Comparison of ENCODE assay signal across 8 mouse cellular contexts in the genomic region with DNA sequence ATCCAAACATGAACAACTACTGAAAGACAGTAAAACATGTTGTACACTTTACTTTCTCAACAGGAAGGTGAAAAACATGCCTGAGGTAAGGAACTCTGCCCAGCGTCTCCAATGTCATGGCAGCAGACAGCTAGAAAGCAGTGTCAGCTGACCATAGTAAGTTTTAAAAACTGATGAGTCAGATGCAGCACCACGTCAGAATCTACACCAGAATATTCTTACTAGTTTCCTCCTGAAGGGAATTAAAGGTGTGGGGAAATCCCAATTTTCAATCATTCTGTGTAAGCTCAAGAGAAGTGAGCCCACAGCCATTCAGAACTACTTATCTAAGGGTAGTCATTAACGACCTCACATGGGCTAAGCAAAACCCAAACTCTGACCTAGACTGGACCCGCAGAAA. TPM values are rescaled to one million over a fixed set of nuclear protein-coding genes. Genes with fewer than 3 reads are reported as not detected.
DNase-seq lines count a peak whose midpoint lies in the region; ATAC-seq and TF ChIP-seq lines count a peak whose summit lies in the region.

No protein-coding gene starts in this region.

- no peak for ATAC-seq in lung, postnatal 0 days
- peak; percentile 76 for ATAC-seq in erythroblast, adult 5-6 weeks (replicated peaks; ENCODE audit: low FRiP score, poor library complexity, severe bottlenecking)
- no peak for ATAC-seq in limb, embryonic 12.5 days (ENCODE audit: insufficient number of reproducible peaks, insufficient read depth, low FRiP score, low TSS enrichment, low read depth)
- ATAC-seq in stomach, embryonic 15.5 days (ENCODE audit: insufficient read depth, low FRiP score, low read depth): no peak

- WGBS in lung, postnatal 0 days: 4% methylated on average over 4 of the region's 4 CpGs
- 9% methylated on average over 4 of the region's 4 CpGs for WGBS in lung, adult 2 months
- 21% methylated on average over 4 of the region's 4 CpGs for whole genome bisulfite sequencing in limb, embryonic 12.5 days
- WGBS in stomach, embryonic 15.5 days: 14% methylated on average over 4 of the region's 4 CpGs

- no peaks in the 10 kb centered on the region for H3K4me1 ChIP-seq in lung, postnatal 0 days (ENCODE audit: insufficient read depth, low read depth, low read length)
- H3K4me1 ChIP-seq in lung, adult 2 months (ENCODE audit: control insufficient read depth, insufficient read depth, low read length): no peaks in the 10 kb centered on the region
- H3K4me1 ChIP-seq in limb, embryonic 12.5 days (replicated peaks): peaks cover 12% of the 10 kb centered on the region
- peaks cover 4% of the 10 kb centered on the region; the same call in 1 of the 2 replicates for H3K4me1 ChIP-seq in stomach, embryonic 15.5 days

- no peak for TF ChIP-seq EP300 in lung, postnatal 0 days (IDR thresholded peaks at IDR 0.05)

- intact Hi-C loops in gastrocnemius, postnatal 14 days (cut with DNase I; ENCODE audit: low total_unique reads): no loop called here

- no peak for TF ChIP-seq CTCF in lung, postnatal 0 days (IDR thresholded peaks at IDR 0.05)
- no peak for TF ChIP-seq CTCF in lung, adult 2 months (IDR thresholded peaks at IDR 0.05; ENCODE audit: insufficient read depth, low read length)

- H3K27me3 ChIP-seq in lung, postnatal 0 days (replicated peaks; ENCODE audit: insufficient read depth, low read length): no peaks in the 10 kb centered on the region
- no peaks in the 10 kb centered on the region for H3K27me3 ChIP-seq in limb, embryonic 12.5 days
- no peaks in the 10 kb centered on the region for H3K27me3 ChIP-seq in stomach, embryonic 15.5 days (replicated peaks)

- H3K36me3 ChIP-seq in lung, postnatal 0 days (ENCODE audit: insufficient read depth, low read length): no peaks in the 10 kb centered on the region
- peaks cover 4% of the 10 kb centered on the region; the same call in 1 of the 2 replicates for H3K36me3 ChIP-seq in limb, embryonic 12.5 days
- no peaks in the 10 kb centered on the region for H3K36me3 ChIP-seq in stomach, embryonic 15.5 days

- peak overlapping the region; percentile 64 for H3K4me3 ChIP-seq in lung, postnatal 0 days (ENCODE audit: low read depth, low read length)
- H3K4me3 ChIP-seq in lung, adult 2 months (replicated peaks; ENCODE audit: extremely low read depth, low read depth, low read length): no peak overlapping the region
- H3K4me3 ChIP-seq in limb, embryonic 12.5 days (replicated peaks): peak overlapping the region; percentile 58
- peak overlapping the region; percentile 63 for H3K4me3 ChIP-seq in stomach, embryonic 15.5 days (replicated peaks)

- H3K9me3 ChIP-seq in lung, postnatal 0 days (ENCODE audit: low read length): no peaks in the 10 kb centered on the region
- no peaks in the 10 kb centered on the region for H3K9me3 ChIP-seq in limb, embryonic 12.5 days
- no peaks in the 10 kb centered on the region for H3K9me3 ChIP-seq in stomach, embryonic 15.5 days

- no peak overlapping the region for H3K27ac ChIP-seq in lung, postnatal 0 days (ENCODE audit: low read length)
- no peak overlapping the region for H3K27ac ChIP-seq in limb, embryonic 12.5 days
- H3K27ac ChIP-seq in stomach, embryonic 15.5 days: no peak overlapping the region

- TF ChIP-seq POLR2A in lung, adult 2 months (IDR thresholded peaks at IDR 0.05; ENCODE audit: borderline replicate concordance, extremely low read depth, low read depth, low read length): no peak

- peak overlapping the region; percentile 100 for H3K4me2 ChIP-seq in lung, postnatal 0 days (replicated peaks; ENCODE audit: low read depth, low read length)
- peak overlapping the region; percentile 87 for H3K4me2 ChIP-seq in limb, embryonic 12.5 days
- peak overlapping the region; percentile 81 for H3K4me2 ChIP-seq in stomach, embryonic 15.5 days

- no peak overlapping the region for H3K9ac ChIP-seq in lung, postnatal 0 days (replicated peaks; ENCODE audit: low read depth)
- H3K9ac ChIP-seq in limb, embryonic 12.5 days (replicated peaks): no peak overlapping the region
- no peak overlapping the region for H3K9ac ChIP-seq in stomach, embryonic 15.5 days

- DNase-seq in lung, postnatal 0 days (ENCODE audit: low spot score): peak; percentile 34
- DNase-seq in lung, adult 2 months: no peak
- DNase-seq in gastrocnemius, postnatal 14 days: no peak
- DNase-seq in gastrocnemius, postnatal 4 days (ENCODE audit: low spot score in 2 of 2): no peak
- no peak for DNase-seq in testis, postnatal 14 days (ENCODE audit: low spot score)

RNA-seq across cellular contexts. Expression of gene Gas2l3, which starts 1.1 kb away (rescaled TPM):
- polyA plus RNA-seq in lung, postnatal 0 days (2015; fragmentation: Nextera tagmentation; extraction: Ambion mirVana): 1.5 and 1.8 TPM in 2 replicates
- 0.49 and 0.61 TPM in 2 replicates for polyA plus RNA-seq in lung, adult 2 months (2012; rRNA removed)
- total RNA-seq in erythroblast, adult 5-6 weeks (2015; ENCODE audit: low replicate concordance): 6.3 and 7.7 TPM in 2 replicates
- 7.4 and 14.8 TPM in 2 replicates for total RNA-seq in erythroblast, adult 5-6 weeks (2017; ENCODE audit: low replicate concordance)
- polyA plus RNA-seq in limb, embryonic 12.5 days (2016; fragmentation: Nextera tagmentation; extraction: Ambion mirVana): 14.6 and 15.0 TPM in 2 replicates
- 14.3 and 15.6 TPM in 2 replicates for polyA plus RNA-seq in stomach, embryonic 15.5 days (2015; fragmentation: Nextera tagmentation; extraction: Ambion mirVana)
- total RNA-seq in gastrocnemius, postnatal 14 days (2021): 10 to 100 TPM in 1 of 2 experiments, 1 to 10 TPM in 1; 3.0 to 11.2 TPM
- 10 to 100 TPM; 17.7 to 19.1 TPM for total RNA-seq in gastrocnemius, postnatal 4 days (2021)
